Mouse (Mus musculus): Measurements from ENCODE around the gene Glb1l. TPM values are rescaled to one million over a fixed set of nuclear protein-coding genes. Genes with fewer than 3 reads are reported as not detected.

Glb1l gene
- polyA plus RNA-seq, 1 experiment: 10.8 TPM

DNA sequence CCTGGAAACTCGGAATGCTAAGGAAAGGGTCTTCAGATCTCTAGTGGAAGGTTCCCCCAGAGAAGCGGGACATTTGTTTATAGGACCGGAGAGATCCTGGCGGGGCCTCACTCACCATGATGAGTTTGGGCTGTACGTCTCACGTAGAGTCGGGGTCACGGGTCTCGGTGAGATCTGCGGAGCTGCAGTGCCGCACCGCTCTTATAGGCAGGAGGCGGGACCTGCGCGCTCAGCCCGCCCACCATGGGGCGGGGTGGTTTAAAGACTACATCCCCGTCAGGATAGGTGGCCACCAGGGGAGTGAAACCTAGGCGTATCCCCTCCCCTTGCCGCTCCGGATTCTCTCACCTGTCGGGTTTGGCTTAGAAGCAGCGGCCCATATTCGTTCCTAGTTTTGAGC lies 8.5 kb upstream of the Glb1l start:
- DNase-seq: peak; percentile 97 to 98
- under 1% methylated on average over 24 of the region's 24 CpGs for WGBS
- peak; percentile 100 for TF ChIP-seq POLR2A (IDR thresholded peaks at IDR 0.05; ENCODE audit: borderline replicate concordance, insufficient read depth, low read length)
- TF ChIP-seq CTCF (IDR thresholded peaks at IDR 0.05; ENCODE audit: borderline replicate concordance, insufficient read depth, low read depth, low read length): peak; percentile 36; the same call in 1 of the 2 replicates
- Histone ChIP-seq H3K27ac (ENCODE audit: insufficient read depth, low read length) (peak overlapping the region; percentile 93), H3K4me1 (ENCODE audit: control insufficient read depth, insufficient read depth, low read length) (peaks cover 11% of the 10 kb centered on the region), H3K4me3 (replicated peaks; ENCODE audit: insufficient read depth, low read depth, low read length) (peak overlapping the region; percentile 69), H3K27me3 (ENCODE audit: control insufficient read depth, insufficient read depth, low read length) (no peaks in the 10 kb centered on the region)

DNA sequence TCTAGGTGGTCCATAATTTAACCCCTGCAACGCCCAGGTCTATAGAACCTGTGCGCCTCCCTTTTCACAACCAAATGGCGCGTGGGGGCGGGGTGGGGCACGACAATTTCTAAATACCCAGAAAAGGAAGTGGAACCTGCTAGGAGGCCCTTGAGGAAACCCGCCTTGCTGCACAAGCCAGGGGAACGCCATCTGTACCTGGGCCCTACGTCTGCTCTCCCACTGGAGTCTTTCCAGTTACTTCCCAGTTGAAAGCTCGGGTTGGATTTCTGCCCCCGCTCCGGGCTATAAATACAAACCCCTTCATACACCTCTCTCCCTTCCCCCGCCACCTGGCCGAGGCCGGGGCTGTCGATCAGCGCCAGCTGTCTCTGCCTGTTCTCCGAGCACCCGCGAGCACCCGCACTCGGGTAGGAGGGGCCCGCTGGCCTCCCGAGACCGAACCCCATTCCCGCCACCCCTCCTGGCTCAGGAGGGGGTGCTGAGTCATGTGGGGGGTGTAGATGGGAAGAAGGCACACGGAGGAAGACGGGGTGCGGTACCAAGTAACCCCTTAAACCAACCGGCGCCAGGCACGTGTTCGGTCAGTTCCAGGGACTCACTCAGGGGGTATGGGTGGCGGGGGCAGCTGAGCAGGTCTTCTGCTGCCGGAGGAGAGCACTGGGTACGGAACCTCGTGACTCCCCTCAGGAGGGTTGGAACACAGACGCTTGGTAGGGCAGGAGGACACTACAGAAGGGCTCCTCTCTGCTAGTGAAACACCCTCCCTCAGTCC lies 7.8 kb upstream of the Glb1l start:
- peak; percentile 93 to 97 for DNase-seq
- peaks cover 15% of the 10 kb centered on the region for H3K4me1 ChIP-seq (ENCODE audit: control insufficient read depth, insufficient read depth, low read length)
- peak overlapping the region; percentile 69 for H3K4me3 ChIP-seq (replicated peaks; ENCODE audit: insufficient read depth, low read depth, low read length)
- under 1% methylated on average over 38 of the region's 38 CpGs for WGBS
- TF ChIP-seq POLR2A (IDR thresholded peaks at IDR 0.05; ENCODE audit: borderline replicate concordance, insufficient read depth, low read length) (no peak), CTCF (IDR thresholded peaks at IDR 0.05; ENCODE audit: borderline replicate concordance, insufficient read depth, low read depth, low read length) (no peak)
- no peaks in the 10 kb centered on the region for H3K27me3 ChIP-seq (ENCODE audit: control insufficient read depth, insufficient read depth, low read length)
- H3K27ac ChIP-seq (ENCODE audit: insufficient read depth, low read length): peak overlapping the region; percentile 93

DNA sequence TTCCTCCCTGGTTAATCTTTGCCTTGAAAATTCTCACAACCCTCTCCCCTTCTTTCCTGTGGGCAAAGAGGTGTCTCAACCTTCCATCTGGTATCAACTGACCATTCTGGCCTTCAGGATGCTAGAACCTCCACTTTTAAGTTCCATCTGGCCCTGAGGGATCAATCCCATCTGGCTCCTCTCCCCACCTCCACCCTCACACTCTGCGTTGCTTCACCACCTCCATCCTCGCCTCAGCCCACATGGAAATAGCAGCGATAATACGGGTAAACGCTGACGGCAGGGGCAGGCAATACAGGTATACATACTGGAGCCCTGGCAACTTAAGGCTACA lies 7.2 kb upstream of the Glb1l start:
- DNase-seq: no peak
- Histone ChIP-seq H3K27ac (ENCODE audit: insufficient read depth, low read length) (peak overlapping the region; percentile 93), H3K4me1 (ENCODE audit: control insufficient read depth, insufficient read depth, low read length) (peaks cover 16% of the 10 kb centered on the region), H3K4me3 (replicated peaks; ENCODE audit: insufficient read depth, low read depth, low read length) (peak overlapping the region; percentile 69), H3K27me3 (ENCODE audit: control insufficient read depth, insufficient read depth, low read length) (no peaks in the 10 kb centered on the region)
- TF ChIP-seq POLR2A (IDR thresholded peaks at IDR 0.05; ENCODE audit: borderline replicate concordance, insufficient read depth, low read length) (peak; percentile 25; the same call in 1 of the 2 replicates), CTCF (IDR thresholded peaks at IDR 0.05; ENCODE audit: borderline replicate concordance, insufficient read depth, low read depth, low read length) (no peak)
- WGBS: under 1% methylated on average over 6 of the region's 6 CpGs

GRCm38 (mm10) chr1:75216797-75217585 lies 6.4 kb upstream of the Glb1l start:
- WGBS: 10% methylated on average over 13 of the region's 13 CpGs
- Histone ChIP-seq H3K27me3 (ENCODE audit: control insufficient read depth, insufficient read depth, low read length) (no peaks in the 10 kb centered on the region), H3K27ac (ENCODE audit: insufficient read depth, low read length) (peak overlapping the region; percentile 93; the same call in 1 of the 2 replicates), H3K4me1 (ENCODE audit: control insufficient read depth, insufficient read depth, low read length) (peaks cover 18% of the 10 kb centered on the region), H3K4me3 (replicated peaks; ENCODE audit: insufficient read depth, low read depth, low read length) (peak overlapping the region; percentile 69)
- TF ChIP-seq CTCF (IDR thresholded peaks at IDR 0.05; ENCODE audit: borderline replicate concordance, insufficient read depth, low read depth, low read length): no peak
- TF ChIP-seq POLR2A (IDR thresholded peaks at IDR 0.05; ENCODE audit: borderline replicate concordance, insufficient read depth, low read length): no peak
- peak; percentile 64 to 74 for DNase-seq

DNA sequence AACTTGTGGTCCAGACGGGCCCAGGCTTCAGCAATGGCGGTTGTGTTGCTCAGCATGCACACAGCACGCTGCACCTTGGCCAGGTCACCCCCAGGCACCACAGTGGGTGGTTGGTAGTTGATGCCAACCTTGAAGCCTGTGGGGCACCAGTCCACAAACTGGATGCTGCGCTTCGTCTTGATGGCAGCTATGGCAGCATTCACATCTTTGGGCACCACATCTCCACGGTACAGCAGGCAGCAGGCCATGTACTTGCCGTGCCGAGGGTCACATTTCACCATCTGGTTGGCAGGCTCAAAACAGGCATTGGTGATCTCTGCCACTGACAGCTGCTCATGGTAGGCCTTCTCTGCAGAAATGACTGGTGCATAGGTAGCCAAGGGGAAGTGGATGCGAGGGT lies 5.2 kb upstream of the Glb1l start:
- Histone ChIP-seq H3K4me3 (replicated peaks; ENCODE audit: insufficient read depth, low read depth, low read length) (peak overlapping the region; percentile 69), H3K27me3 (ENCODE audit: control insufficient read depth, insufficient read depth, low read length) (no peaks in the 10 kb centered on the region), H3K4me1 (ENCODE audit: control insufficient read depth, insufficient read depth, low read length) (peaks cover 27% of the 10 kb centered on the region), H3K27ac (ENCODE audit: insufficient read depth, low read length) (peak overlapping the region; percentile 41)
- DNase-seq: peak; percentile 35 to 36
- WGBS: 10% methylated on average over 9 of the region's 9 CpGs
- TF ChIP-seq CTCF (IDR thresholded peaks at IDR 0.05; ENCODE audit: borderline replicate concordance, insufficient read depth, low read depth, low read length): no peak
- TF ChIP-seq POLR2A (IDR thresholded peaks at IDR 0.05; ENCODE audit: borderline replicate concordance, insufficient read depth, low read length): no peak

- WGBS: 27% methylated on average over 5 of the region's 5 CpGs
- Histone ChIP-seq H3K27ac (ENCODE audit: insufficient read depth, low read length) (no peak overlapping the region), H3K4me1 (ENCODE audit: control insufficient read depth, insufficient read depth, low read length) (peaks cover 27% of the 10 kb centered on the region)
Measured at GRCm38 (mm10) chr1:75214886-75215285, 4.3 kb upstream of the Glb1l start.

GRCm38 (mm10) chr1:75214442-75214841 lies 3.8 kb upstream of the Glb1l start:
- 33% methylated on average over 2 of the region's 2 CpGs for WGBS
- peaks cover 27% of the 10 kb centered on the region for H3K4me1 ChIP-seq (ENCODE audit: control insufficient read depth, insufficient read depth, low read length)
- H3K27ac ChIP-seq (ENCODE audit: insufficient read depth, low read length): no peak overlapping the region
- TF ChIP-seq CTCF (IDR thresholded peaks at IDR 0.05; ENCODE audit: borderline replicate concordance, insufficient read depth, low read depth, low read length): no peak
- no peak for TF ChIP-seq POLR2A (IDR thresholded peaks at IDR 0.05; ENCODE audit: borderline replicate concordance, insufficient read depth, low read length)
- DNase-seq: no peak
- no peaks in the 10 kb centered on the region for H3K27me3 ChIP-seq (ENCODE audit: control insufficient read depth, insufficient read depth, low read length)
- peak overlapping the region; percentile 17 for H3K4me3 ChIP-seq (replicated peaks; ENCODE audit: insufficient read depth, low read depth, low read length)

More at GRCm38 (mm10) chr1:75214886-75215285, 4.3 kb upstream of the Glb1l start:
- TF ChIP-seq CTCF (IDR thresholded peaks at IDR 0.05; ENCODE audit: borderline replicate concordance, insufficient read depth, low read depth, low read length) (no peak), POLR2A (IDR thresholded peaks at IDR 0.05; ENCODE audit: borderline replicate concordance, insufficient read depth, low read length) (no peak)
- Histone ChIP-seq H3K27me3 (ENCODE audit: control insufficient read depth, insufficient read depth, low read length) (no peaks in the 10 kb centered on the region), H3K4me3 (replicated peaks; ENCODE audit: insufficient read depth, low read depth, low read length) (peak overlapping the region; percentile 17)
- DNase-seq: peak; percentile 52 to 55
